Mouse (Mus musculus) urinary bladder, postnatal 14 days (tissue): ENCODE data around the gene Hoxa9.
A peak's percentile ranks its signal among the peaks of the same experiment; 100 is the strongest.

Experiments used
- DNase-seq: peaks from one replicate; pipeline ENCODE4 v3.0.0; 2021; ENCODE audit warnings: low spot score

The Hoxa9 gene

DNA sequence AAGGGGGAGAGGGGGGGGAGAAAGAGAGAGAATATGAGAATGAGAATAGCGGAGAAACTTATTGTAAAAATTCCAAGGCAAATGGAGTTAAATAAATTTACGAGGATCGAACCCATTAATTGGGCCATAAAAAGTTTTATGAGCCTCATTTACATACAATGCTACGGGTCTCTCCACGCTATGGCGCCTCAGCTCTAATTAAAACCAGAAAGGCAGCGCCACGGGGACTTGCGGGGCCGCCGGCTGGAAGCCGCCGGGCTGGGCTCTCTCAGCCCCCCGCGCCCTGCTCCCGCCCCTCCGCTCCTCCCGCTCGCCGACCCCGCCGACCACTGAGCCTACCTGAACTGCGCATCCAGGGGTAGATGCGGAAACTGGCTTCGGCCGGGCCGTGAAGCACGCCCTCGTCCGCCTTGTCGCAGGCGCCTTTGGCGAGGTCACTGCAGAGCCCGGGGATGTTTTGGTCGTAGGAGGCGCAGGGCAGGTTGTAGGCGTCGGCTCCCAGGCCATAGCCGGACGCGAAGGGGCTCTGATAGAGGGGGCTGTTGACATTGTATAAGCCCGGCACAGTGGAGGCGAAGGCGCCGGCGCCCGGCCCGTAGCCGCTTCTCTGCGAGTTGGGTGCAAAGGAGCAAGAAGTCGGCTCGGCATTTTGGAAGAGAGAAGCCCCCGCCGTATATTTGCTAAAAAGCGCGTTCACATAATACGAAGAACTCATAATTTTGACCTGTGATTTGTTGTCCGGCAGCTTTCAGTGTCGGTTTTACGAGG lies 14.0 kb downstream of the Hoxa9 start:
- peak; percentile 47 for DNase-seq

DNA sequence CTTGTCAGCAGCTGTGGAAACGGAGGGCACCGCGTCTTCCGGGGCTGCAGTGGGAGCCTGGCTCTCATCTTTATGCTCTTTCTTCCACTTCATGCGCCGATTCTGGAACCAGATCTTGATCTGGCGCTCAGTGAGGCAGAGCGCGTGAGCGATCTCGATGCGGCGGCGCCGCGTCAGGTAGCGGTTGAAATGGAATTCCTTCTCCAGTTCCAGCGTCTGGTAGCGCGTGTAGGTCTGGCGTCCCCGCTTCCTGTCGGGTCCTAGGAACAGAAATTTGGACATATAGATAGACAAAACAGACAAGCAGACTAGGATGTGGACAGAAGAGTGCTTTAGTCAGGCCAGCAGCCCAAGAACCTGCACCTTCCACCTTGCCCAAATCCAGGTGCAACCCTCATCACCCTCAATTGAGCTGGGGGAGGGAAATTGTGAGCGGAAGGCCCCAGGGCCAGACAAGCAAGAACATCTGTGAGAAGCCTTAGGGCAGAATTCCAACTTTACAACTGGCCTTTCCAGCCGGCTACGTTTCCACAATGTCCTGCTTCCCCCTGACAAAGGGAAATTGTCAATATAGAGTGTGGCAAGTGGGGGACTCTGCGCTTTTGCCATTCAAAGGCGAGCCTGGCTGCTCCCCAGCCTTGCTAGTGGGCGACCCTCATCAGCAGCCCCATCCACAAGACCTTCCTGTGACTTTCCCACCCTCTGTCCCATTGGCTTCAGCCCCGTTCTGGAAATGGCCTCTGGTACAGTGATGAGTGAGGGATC lies 14.9 kb downstream of the Hoxa9 start:
- no peak for DNase-seq

DNA sequence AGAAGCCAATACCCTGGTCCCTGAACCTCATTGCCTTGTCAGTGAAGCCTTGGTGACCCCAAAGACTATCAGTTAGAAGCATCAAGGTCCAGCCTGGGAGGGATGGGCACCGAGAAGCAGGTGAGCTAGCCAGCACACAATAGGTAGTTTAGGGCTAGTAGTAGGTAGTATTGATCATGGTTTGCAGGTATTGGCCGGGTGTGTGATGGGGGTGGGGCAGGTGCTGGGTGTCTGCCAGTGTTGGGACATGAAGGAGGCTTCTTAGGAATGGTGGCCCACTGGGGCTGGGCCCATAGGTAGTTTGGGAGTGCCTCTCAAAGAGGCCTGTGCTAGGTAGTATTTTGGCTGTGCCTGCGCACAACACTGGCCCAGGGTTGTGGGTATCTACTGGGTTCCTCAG lies 15.8 kb downstream of the Hoxa9 start:
- DNase-seq: no peak

DNA sequence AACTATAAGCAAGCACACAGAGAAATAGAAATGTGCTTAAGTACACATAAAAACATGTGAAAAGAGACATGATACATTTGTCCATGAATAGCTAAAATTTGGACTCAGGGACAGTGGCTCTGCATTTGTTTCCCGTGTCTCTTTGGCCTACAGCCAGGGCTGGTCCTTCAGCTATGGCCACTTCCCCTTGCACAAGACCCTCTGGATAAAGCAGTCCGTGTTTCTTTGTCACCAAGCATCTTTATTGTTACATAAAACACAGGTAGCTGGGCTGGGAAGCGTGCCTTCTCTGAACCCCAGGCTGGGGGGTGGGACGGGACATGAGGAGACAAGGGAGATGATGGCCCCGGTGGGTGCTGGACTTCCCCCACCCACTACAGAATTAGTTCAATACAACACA lies 16.6 kb downstream of the Hoxa9 start:
- DNase-seq: no peak

DNA sequence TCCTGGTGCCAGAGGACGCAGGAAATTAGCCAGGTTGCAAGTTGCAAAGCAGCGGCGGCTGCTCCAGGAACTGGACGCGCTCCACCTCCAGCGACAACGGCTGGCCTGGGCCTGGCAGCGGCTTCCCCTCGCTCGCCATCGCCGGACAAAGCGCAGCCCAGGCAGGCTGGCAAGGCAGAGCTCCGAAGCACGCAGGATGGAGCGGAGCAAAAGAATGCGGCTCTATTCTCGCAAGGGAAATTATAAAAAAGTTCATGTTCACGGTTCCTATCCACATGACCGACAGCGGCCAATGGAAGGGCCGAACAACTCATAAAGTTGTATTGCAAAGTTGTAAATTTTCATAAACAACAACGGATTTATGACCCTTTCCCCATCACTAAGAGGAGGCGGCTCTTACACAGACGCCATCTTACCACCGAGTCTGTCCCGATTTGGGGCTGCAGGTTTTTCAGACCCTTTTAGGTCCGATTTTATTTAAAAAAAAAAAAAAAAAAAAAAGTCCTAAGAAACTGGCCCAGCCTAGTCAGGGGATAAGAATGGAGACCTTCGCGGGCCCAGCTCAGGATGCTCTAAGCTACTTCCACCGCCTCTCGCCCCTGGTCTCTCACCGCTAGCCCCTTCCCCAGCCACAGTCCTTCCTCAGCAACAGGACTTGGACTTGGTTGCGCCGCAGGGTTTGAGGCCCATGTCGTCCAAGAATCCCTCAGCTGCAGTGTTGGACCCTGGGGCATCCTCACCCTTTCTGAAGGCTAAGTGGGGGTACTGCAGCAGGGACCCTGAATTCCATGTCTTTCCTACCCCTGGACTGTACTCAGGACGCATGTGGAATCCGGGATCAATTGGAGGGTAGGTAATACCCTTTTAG lies 17.5 kb downstream of the Hoxa9 start, which contains the start of the genes Hoxa3 and Gm28308:
TSS of gene Hoxa3 (minus strand) at position 218 of the 868 bp plus-strand sequence.
TSS of gene Gm28308 (minus strand) at position 221 of the 868 bp plus-strand sequence.
- peak; percentile 73 for DNase-seq

DNA sequence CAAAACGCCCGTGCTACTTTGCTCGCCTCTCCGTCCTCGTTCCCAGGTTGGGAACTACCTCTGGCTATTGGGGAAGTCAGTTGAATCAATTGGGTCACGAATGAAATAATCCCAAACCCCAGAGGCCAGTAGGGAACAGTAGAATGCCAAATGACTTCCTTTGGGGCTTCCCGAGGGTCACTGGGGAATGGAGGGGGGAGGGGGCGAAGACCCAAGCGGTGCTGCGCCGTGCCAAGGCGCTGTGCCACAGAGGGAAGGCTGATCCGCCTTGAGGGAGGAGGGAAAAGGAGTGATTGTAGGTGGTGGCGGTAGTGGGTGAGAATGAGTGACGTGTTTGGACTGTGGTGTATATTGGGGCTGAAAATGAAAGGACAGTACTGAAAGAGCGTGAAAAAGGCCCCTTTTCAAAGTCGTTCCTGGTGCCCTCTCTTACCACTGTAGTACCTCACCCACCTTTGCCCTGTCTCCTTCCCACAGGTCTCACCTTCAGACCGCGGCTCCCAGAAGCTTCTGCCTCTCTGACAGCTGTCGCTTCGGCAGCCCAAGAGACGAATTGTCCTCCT lies 18.3 kb downstream of the Hoxa9 start:
- peak; percentile 40 for DNase-seq

DNA sequence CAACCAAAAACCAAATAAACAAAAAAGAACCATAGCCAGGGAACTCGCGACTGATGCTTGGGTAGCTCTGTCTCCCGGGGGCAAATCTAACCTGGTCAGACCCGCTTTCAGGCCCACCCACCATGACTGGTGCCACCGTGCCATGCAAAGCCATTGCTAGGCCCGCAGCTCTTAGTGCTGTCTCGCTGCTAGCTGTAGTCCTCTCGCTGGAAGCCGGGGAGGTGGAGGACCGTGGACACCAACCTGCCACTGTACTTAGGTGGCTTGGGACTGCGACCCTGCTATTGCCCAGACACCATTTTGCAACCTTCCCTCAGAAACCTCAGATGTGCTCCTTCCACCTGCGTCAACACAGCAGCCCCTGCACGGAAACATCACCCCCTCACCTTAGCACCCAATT lies 18.9 kb downstream of the Hoxa9 start:
- no peak for DNase-seq

DNA sequence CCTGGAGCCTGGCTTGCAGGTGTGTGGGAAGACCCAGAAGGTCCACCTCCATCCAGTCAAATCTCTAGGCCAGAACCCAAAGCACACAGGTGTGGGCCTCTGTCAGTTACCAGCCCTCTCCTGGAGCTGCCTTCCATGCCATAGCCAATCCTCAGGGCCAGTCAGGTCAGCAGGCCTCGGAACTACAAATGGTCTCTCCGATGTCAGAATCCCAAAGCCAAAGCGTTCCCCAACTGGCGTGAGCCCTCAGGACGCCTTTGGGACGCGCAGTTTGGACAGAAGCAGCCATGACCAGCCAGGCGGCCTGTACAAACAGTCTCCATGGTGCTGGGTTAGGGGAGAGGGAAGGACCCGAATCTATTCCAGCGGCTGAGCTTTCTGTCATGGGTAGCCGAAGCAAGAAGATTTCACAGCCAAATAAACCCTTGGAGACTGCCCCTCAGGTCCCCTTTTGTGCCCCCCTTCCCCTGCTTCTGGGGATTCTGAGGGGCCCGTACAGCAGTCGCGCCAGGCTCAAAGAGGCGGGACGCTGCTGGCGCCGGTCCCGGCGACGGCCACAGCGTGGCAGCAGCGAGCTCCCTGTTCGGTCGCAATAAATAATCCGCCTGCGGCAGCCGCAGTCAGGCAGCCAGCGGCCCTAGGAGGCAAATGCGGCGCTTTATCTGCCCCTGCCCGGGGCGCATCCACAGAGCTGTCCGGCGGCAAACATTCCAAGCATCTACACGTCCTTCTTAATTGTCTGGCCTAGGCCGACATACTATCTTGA lies 19.5 kb downstream of the Hoxa9 start:
- peak; percentile 86 for DNase-seq

DNA sequence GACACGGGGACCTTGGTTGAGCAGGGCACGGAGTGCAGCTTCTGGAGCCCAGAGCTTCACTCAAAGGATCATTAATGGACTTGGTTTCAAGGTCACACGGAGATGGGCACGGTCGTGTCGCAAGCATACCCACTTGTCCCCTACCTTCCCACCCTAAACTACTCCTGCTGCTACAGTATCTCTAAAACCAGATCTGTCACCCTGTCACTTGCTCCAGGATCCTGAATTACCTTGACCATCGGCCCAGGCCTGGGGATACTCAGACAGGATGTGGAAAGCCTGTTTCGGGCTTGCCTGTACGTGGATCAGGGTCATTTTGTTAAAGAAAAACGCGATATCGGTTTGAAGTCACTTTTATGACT lies 21.2 kb downstream of the Hoxa9 start:
- DNase-seq: no peak

DNA sequence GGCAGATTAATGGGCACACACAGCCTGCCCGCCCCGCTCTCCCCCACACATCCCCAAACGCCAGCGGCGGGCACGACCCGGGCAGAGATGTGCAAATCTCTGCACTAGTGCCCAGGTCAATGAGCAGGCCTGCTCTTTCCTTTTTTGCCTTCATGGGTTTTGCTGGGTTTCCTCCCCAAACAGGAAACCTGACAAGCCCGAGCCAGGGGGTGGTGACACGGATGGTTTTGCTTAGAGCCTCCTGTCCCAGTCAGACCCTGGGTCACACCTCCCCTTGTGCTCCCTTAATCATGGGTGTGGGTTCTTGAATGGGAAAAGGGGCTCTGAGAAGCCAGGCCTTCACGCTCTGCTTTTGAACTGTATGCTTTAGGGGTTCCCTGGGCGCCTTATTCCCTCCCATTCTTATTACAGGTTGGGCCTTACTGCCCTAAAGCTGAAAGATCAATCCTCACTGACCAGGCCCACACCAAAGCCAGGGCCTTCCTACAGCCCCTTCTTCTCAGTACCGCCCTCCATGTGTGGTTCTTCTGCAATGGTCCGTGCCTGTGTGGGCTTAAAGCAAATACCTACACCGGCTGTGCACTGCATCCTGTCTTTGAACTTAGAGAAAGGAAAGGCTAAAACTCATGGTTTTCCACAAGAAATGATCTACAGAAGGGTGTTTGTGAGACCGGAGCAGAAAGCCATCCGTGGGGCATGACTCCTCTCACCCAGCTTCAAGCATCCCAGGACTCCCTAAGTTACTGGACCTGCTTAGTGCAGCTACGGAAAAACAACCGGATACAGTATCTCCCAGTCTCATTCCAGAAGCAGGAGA lies 21.8 kb downstream of the Hoxa9 start:
- no peak for DNase-seq

DNA sequence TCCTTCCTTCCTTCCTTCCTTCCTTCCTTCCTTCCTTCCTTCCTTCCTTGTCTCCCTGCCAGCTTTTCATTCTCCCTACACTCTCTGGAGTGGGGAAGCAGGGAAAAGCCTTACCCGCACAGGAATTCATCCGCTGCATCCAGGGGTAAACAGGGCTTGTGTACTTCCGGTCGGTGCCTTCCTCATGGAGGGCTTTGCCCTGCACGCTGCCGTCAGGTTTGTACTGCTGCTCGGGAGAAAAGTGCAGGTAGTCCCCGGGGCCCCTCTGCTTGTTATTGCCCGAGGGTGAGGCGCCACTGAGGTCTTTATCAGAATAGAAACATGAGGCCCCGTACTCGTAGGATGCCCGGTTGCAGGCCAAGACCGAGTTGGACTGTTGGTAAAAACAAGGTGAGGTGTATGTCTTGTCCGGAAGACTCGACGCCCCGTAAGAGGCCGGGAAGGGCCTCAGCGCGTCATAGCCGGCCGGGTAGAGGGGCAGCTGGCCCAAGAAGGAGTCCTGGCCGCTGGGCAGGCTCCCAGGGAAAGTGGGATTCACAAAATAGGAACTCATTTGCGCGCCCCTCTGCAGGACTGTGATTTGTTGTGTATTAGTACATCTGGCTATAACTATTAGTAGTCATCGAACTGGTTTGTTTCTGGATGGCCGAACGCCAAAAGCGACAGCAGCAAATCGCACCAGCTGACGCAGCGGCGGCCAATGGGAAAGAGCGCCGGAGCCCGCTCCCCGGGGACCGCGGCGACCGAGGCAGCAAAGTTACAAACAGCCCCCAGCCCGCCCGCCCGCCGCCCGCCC lies 22.6 kb downstream of the Hoxa9 start, which contains the start of gene Hoxa6:
TSS of gene Hoxa6 (minus strand) at position 651 of the 796 bp plus-strand sequence.
- peak; percentile 69 for DNase-seq

DNA sequence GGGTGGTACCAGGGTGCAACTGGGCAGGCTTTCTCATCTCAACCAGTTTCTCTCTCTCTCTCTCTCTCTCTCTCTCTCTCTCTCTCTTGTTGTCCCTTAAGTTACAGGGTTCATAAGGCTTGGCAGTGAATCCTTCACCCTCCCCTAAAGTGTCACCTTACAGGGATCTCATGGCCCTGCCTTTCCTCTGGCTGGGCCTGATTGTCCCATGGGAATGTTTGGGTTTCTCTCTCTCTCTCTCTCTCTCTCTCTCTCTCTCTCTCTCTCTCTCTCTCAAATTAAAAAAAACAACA lies 23.3 kb downstream of the Hoxa9 start:
- DNase-seq: no peak

DNA sequence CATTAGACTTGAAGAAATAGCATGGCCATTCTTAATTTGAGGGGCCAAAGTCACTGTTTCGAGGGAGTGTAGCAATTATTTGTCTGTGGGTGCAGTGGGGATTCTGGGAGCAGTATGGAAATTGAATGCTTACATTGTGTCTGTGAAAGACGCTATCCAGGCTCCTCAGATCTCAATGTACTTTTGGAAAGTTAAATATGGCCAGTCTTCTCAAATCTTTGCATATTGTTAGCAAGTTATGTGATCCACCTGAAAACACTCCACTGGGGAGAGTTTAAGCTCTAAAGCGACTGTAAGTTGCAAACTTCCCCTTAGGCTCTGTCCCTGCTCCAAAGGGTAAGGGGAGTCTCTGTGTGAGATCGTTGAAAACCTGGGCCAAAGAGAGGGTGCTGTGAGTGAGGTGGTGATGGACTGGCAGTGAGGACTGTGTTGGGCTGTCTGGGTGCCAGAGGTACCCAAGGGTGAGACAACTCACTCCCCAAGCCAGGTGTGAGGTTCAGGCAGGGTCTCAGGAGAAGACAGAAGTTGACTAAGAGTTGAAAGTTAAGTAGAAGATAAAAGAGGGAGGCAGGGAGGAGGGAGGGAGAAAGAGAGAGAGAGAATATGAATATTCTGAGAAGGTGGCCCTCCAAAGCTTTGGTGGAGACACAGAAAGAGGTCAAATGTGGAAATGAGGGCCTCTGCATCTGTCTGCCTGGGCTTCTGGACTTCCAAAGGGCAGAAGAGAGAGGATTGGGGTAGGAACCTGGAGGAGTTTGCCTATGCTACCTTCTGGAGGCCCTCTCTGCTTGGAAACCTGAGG lies 23.8 kb downstream of the Hoxa9 start:
- no peak for DNase-seq

DNA sequence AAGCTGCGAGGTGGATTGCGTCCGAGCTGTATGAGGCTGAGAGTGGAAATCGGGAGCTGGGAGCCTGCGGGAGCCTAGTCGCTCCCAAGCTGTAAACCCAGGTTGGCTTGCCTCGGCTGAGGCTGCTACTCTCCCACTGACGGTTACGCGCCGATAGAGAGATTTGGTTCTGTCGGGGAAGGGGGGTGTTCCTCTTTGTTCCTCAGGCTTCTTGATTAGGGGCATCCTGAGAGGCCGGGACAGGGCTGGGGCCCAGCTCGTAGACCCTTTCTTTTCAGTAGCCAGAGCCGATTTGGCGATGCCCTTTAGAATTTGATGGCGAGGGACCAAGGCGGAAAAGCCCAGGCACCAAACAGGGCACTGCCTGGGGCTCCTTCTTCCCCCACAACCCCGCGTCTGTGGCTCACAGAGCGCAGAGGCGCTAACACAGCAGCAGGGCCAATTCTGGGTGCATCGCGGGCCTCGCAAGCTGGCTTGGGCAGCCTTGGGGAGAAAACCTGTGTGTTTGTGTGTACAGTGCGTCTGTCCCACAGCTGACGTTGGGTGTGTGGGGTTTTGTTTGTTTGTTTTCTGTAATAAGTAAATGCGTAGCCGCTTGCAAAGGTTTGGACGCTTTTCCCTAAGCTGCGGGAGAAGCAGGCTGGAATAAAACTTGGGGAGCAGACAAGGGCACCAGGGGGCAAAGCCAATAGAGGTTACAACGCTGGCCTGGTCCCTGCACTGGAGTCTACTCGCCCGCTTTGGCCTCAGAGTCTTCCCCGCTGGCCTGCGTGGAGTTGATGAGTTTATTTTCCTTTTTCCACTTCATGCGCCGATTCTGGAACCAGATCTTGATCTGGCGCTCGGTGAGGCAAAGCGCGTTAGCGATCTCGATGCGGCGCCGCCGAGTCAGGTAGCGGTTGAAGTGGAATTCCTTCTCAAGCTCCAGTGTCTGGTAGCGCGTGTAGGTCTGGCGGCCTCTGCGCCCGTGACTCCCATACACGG lies 25.0 kb downstream of the Hoxa9 start:
- no peak for DNase-seq

DNA sequence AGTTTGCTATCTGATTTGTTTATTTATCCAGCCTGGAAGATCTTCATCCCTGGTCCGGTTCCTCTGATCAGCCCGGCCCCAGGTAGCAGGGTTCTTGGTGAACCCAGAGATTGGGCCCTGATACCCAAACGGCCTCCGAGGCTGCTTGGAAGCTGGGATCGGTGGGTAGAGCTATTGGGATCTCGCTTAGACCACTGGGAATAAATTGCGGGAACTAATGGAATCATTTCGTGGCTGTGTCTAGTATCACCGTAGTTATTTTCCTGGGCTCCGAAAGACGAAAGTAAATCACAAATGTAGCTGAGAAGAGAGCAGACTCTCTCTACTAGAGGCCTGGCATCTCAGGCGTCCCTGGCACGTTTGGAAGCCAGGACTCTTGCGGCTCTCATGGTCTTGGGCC lies 25.7 kb downstream of the Hoxa9 start:
- DNase-seq: no peak

DNA sequence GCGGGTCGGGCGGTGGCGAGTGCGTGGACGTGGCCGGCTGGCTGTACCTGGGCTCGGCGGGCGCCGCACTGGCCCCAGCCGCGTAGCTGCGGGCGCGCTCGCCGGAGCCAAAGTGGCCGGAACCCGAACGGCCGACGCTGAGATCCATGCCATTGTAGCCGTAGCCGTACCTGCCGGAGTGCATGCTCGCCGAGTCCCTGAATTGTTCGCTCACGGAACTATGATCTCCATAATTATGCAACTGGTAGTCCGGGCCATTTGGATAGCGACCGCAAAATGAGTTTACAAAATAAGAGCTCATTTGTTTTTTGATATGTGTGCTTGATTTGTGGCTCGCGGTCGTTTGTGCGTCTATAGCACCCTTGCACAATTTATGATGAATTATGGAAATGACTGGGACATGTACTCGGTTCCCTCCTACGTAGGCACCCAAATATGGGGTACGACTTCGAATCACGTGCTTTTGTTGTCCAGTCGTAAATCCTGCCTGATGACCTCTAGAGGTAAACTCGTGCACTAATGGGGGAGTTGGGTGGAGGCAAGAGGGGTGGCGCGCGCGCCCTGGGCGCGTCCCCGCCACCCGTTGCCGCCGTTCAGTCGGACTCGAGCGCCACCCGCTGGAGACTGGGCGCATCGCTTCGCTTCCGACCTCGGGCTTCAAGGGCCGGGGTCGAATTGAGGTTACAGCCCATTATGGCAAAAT lies 26.7 kb downstream of the Hoxa9 start, which contains the start of gene Hoxa5:
TSS of gene Hoxa5 (minus strand) at position 538 of the 703 bp plus-strand sequence.
- DNase-seq: peak; percentile 74
